Mouse (Mus musculus): ENCODE measurements around the gene Dchs2.

GRCm38 (mm10) chr3:83290482-83290881, 162.7 kb downstream of the Dchs2 start:
- TF ChIP-seq POLR2A (IDR thresholded peaks at IDR 0.05; ENCODE audit: borderline replicate concordance, low read depth, low read length) (no peak), CTCF (IDR thresholded peaks at IDR 0.05; ENCODE audit: low read depth, low read length) (no peak)
